In genomic region chr14:54429332-54430093, GRCm38 (mm10) we compare ENCODE assay signal across 8 mouse cellular contexts. TPM values are rescaled to one million over a fixed set of nuclear protein-coding genes. Genes with fewer than 3 reads are reported as not detected.
DNase-seq lines count a peak whose midpoint lies in the region; ATAC-seq lines count a peak whose summit lies in the region.
"Had no signal": no experiment of that assay in that cellular context is flagged by ENCODE, and none has a peak within 500 bp of the region (broad histone marks: within the 10 kb centered on the region; RNA-seq: fewer than 3 reads in every experiment).

No protein-coding gene starts in this region.

- no peak for DNase-seq in lung, postnatal 25 days (ENCODE audit: low spot score)
- DNase-seq in adrenal gland, adult 2 months = no peak
- DNase-seq in MN1 (ENCODE audit: low spot score) = no peak

- no peaks in the 10 kb centered on the region for H3K27me3 ChIP-seq in lung, embryonic 16.5 days (ENCODE audit: control insufficient read depth, insufficient read depth, low read depth, low read length)
- no peaks in the 10 kb centered on the region for H3K27me3 ChIP-seq in forebrain, embryonic 13.5 days
- no peaks in the 10 kb centered on the region for H3K27me3 ChIP-seq in limb, embryonic 12.5 days
- H3K27me3 ChIP-seq in neural tube, embryonic 14.5 days (ENCODE audit: control insufficient read depth, insufficient read depth, low read length) = 0 out of 2 replicates have a peak, but pooled peaks cover 3% of the 10 kb centered on the region

- H3K4me3 ChIP-seq in lung, embryonic 16.5 days (ENCODE audit: low read length) = no peak overlapping the region
- H3K4me3 ChIP-seq in forebrain, embryonic 13.5 days = peak overlapping the region; percentile 1; the same call in 1 of the 2 replicates
- H3K4me3 ChIP-seq in limb, embryonic 12.5 days (replicated peaks) = no peak overlapping the region
- H3K4me3 ChIP-seq in neural tube, embryonic 14.5 days (ENCODE audit: low read depth, low read length) = no peak overlapping the region

- peaks cover 52% of the 10 kb centered on the region for H3K4me1 ChIP-seq in lung, embryonic 16.5 days (replicated peaks; ENCODE audit: control insufficient read depth, insufficient read depth, low read length)
- H3K4me1 ChIP-seq in forebrain, embryonic 13.5 days = peaks cover 70% of the 10 kb centered on the region
- H3K4me1 ChIP-seq in limb, embryonic 12.5 days (replicated peaks) = peaks cover 38% of the 10 kb centered on the region
- H3K4me1 ChIP-seq in neural tube, embryonic 14.5 days (ENCODE audit: control insufficient read depth, insufficient read depth, low read length) = peaks cover 13% of the 10 kb centered on the region; the same call in 1 of the 2 replicates

- peak overlapping the region; percentile 91 for H3K9ac ChIP-seq in lung, embryonic 16.5 days (ENCODE audit: low read length)
- H3K9ac ChIP-seq in forebrain, embryonic 13.5 days = peak overlapping the region; percentile 86
- peak overlapping the region; percentile 99; the same call in 1 of the 2 replicates for H3K9ac ChIP-seq in limb, embryonic 12.5 days (replicated peaks)
- no peak overlapping the region for H3K9ac ChIP-seq in neural tube, embryonic 14.5 days (replicated peaks; ENCODE audit: low read depth, low read length)

- no peak for ATAC-seq in lung, embryonic 16.5 days (ENCODE audit: low read depth)
- no peak for ATAC-seq in forebrain, embryonic 13.5 days
- no peak for ATAC-seq in limb, embryonic 12.5 days (ENCODE audit: insufficient number of reproducible peaks, insufficient read depth, low FRiP score, low TSS enrichment, low read depth)
- ATAC-seq in neural tube, embryonic 14.5 days (ENCODE audit: low read depth) = no peak
- ATAC-seq: activated CD4-positive, CD25-positive, alpha-beta regulatory T cell, adult 4 months had no signal

- no peaks in the 10 kb centered on the region for H3K36me3 ChIP-seq in lung, embryonic 16.5 days (ENCODE audit: control insufficient read depth, insufficient read depth, low read length)
- H3K36me3 ChIP-seq in forebrain, embryonic 13.5 days (ENCODE audit: poor library complexity, severe bottlenecking) = peaks cover 14% of the 10 kb centered on the region
- H3K36me3 ChIP-seq in limb, embryonic 12.5 days = peaks cover 20% of the 10 kb centered on the region
- peaks cover 5% of the 10 kb centered on the region; the same call in 1 of the 2 replicates for H3K36me3 ChIP-seq in neural tube, embryonic 14.5 days (ENCODE audit: control insufficient read depth, insufficient read depth, low read length)

- peak overlapping the region; percentile 99 for H3K27ac ChIP-seq in lung, embryonic 16.5 days (ENCODE audit: low read length)
- H3K27ac ChIP-seq in forebrain, embryonic 13.5 days = peak overlapping the region; percentile 92
- no peak overlapping the region for H3K27ac ChIP-seq in limb, embryonic 12.5 days
- H3K27ac ChIP-seq in neural tube, embryonic 14.5 days (ENCODE audit: low read depth, low read length) = peak overlapping the region; percentile 28; the same call in 1 of the 2 replicates

- no peaks in the 10 kb centered on the region for H3K9me3 ChIP-seq in lung, embryonic 16.5 days (ENCODE audit: control insufficient read depth, low read length)
- no peaks in the 10 kb centered on the region for H3K9me3 ChIP-seq in forebrain, embryonic 13.5 days (replicated peaks)
- no peaks in the 10 kb centered on the region for H3K9me3 ChIP-seq in limb, embryonic 12.5 days
- no peaks in the 10 kb centered on the region for H3K9me3 ChIP-seq in neural tube, embryonic 14.5 days (ENCODE audit: control insufficient read depth, low read length)

- peak overlapping the region; percentile 88; the same call in 1 of the 2 replicates for H3K4me2 ChIP-seq in lung, embryonic 16.5 days (ENCODE audit: low read depth, low read length)
- H3K4me2 ChIP-seq in forebrain, embryonic 13.5 days = peak overlapping the region; percentile 74
- H3K4me2 ChIP-seq in limb, embryonic 12.5 days = peak overlapping the region; percentile 95; the same call in 1 of the 2 replicates
- peak overlapping the region; percentile 7; the same call in 1 of the 2 replicates for H3K4me2 ChIP-seq in neural tube, embryonic 14.5 days (ENCODE audit: low read depth, low read length)

- WGBS in lung, embryonic 16.5 days = 42% methylated on average over 7 of the region's 7 CpGs
- 66% methylated on average over 7 of the region's 7 CpGs for WGBS in forebrain, embryonic 13.5 days
- 57% methylated on average over 7 of the region's 7 CpGs for WGBS in limb, embryonic 12.5 days
- 62% methylated on average over 7 of the region's 7 CpGs for WGBS in neural tube, embryonic 14.5 days

RNA-seq across cellular contexts. Expression of gene Mmp14, which starts 1.9 kb away (rescaled TPM):
- 176 and 183 TPM in 2 replicates for polyA plus RNA-seq in lung, embryonic 16.5 days (2015; fragmentation: Nextera tagmentation; extraction: Ambion mirVana)
- 54.5 and 57.3 TPM in 2 replicates for polyA plus RNA-seq in forebrain, embryonic 13.5 days (2015; fragmentation: Nextera tagmentation; extraction: Ambion mirVana)
- 149 and 176 TPM in 2 replicates for polyA plus RNA-seq in limb, embryonic 12.5 days (2016; fragmentation: Nextera tagmentation; extraction: Ambion mirVana)
- 24.7 and 49.0 TPM in 2 replicates for polyA plus RNA-seq in neural tube, embryonic 14.5 days (2014; fragmentation: Nextera tagmentation; extraction: Ambion mirVana)
- total RNA-seq in adrenal gland, adult 2 months (2021) = 10 to 100 TPM; 36.2 to 39.9 TPM
- polyA plus RNA-seq in adrenal gland, adult 2 months (2012; rRNA removed) = 173 and 192 TPM in 2 replicates

RNA-seq across cellular contexts. Expression of gene Mrpl52, which starts 2.8 kb away (rescaled TPM):
- polyA plus RNA-seq in lung, embryonic 16.5 days (2015; fragmentation: Nextera tagmentation; extraction: Ambion mirVana) = 258 and 287 TPM in 2 replicates
- polyA plus RNA-seq in forebrain, embryonic 13.5 days (2015; fragmentation: Nextera tagmentation; extraction: Ambion mirVana) = 270 and 310 TPM in 2 replicates
- polyA plus RNA-seq in limb, embryonic 12.5 days (2016; fragmentation: Nextera tagmentation; extraction: Ambion mirVana) = 259 and 277 TPM in 2 replicates
- polyA plus RNA-seq in neural tube, embryonic 14.5 days (2014; fragmentation: Nextera tagmentation; extraction: Ambion mirVana) = 258 and 280 TPM in 2 replicates
- 100 to 1,000 TPM; 162 to 202 TPM for total RNA-seq in adrenal gland, adult 2 months (2021)
- polyA plus RNA-seq in adrenal gland, adult 2 months (2012; rRNA removed) = 2,091 and 3,081 TPM in 2 replicates

RNA-seq across cellular contexts. Expression of gene Slc7a7, which starts 11.9 kb away (rescaled TPM):
- 14.2 and 17.0 TPM in 2 replicates for polyA plus RNA-seq in lung, embryonic 16.5 days (2015; fragmentation: Nextera tagmentation; extraction: Ambion mirVana)
- polyA plus RNA-seq in forebrain, embryonic 13.5 days (2015; fragmentation: Nextera tagmentation; extraction: Ambion mirVana) = 5.6 and 6.1 TPM in 2 replicates
- 3.3 and 5.1 TPM in 2 replicates for polyA plus RNA-seq in limb, embryonic 12.5 days (2016; fragmentation: Nextera tagmentation; extraction: Ambion mirVana)
- polyA plus RNA-seq in neural tube, embryonic 14.5 days (2014; fragmentation: Nextera tagmentation; extraction: Ambion mirVana) = 2.6 and 7.1 TPM in 2 replicates
- 1 to 10 TPM; 2.8 to 3.9 TPM for total RNA-seq in adrenal gland, adult 2 months (2021)
- 3.7 and 4.2 TPM in 2 replicates for polyA plus RNA-seq in adrenal gland, adult 2 months (2012; rRNA removed)

RNA-seq across cellular contexts. Expression of gene Lrp10, which starts 34.4 kb away (rescaled TPM):
- polyA plus RNA-seq in lung, embryonic 16.5 days (2015; fragmentation: Nextera tagmentation; extraction: Ambion mirVana) = 61.9 and 64.2 TPM in 2 replicates
- 19.9 and 24.4 TPM in 2 replicates for polyA plus RNA-seq in forebrain, embryonic 13.5 days (2015; fragmentation: Nextera tagmentation; extraction: Ambion mirVana)
- polyA plus RNA-seq in limb, embryonic 12.5 days (2016; fragmentation: Nextera tagmentation; extraction: Ambion mirVana) = 28.3 and 28.7 TPM in 2 replicates
- polyA plus RNA-seq in neural tube, embryonic 14.5 days (2014; fragmentation: Nextera tagmentation; extraction: Ambion mirVana) = 26.0 and 35.8 TPM in 2 replicates
- 100 to 1,000 TPM; 116 to 139 TPM for total RNA-seq in adrenal gland, adult 2 months (2021)
- polyA plus RNA-seq in adrenal gland, adult 2 months (2012; rRNA removed) = 262 and 276 TPM in 2 replicates

RNA-seq across cellular contexts. Expression of gene Rem2, which starts 46.4 kb away (rescaled TPM):
- 19.6 and 22.4 TPM in 2 replicates for polyA plus RNA-seq in lung, embryonic 16.5 days (2015; fragmentation: Nextera tagmentation; extraction: Ambion mirVana)
- polyA plus RNA-seq in forebrain, embryonic 13.5 days (2015; fragmentation: Nextera tagmentation; extraction: Ambion mirVana) = 24.2 and 24.4 TPM in 2 replicates
- 4.3 and 5.0 TPM in 2 replicates for polyA plus RNA-seq in limb, embryonic 12.5 days (2016; fragmentation: Nextera tagmentation; extraction: Ambion mirVana)
- polyA plus RNA-seq in neural tube, embryonic 14.5 days (2014; fragmentation: Nextera tagmentation; extraction: Ambion mirVana) = 42.1 and 42.8 TPM in 2 replicates
- total RNA-seq in adrenal gland, adult 2 months (2021) = under 1 TPM; 0.29 to 0.45 TPM
- 0.40 and 0.49 TPM in 2 replicates for polyA plus RNA-seq in adrenal gland, adult 2 months (2012; rRNA removed)

Comparison
In these comparisons a context has a peak if more than half of its experiments do, and no peak if none do; other contexts are left out.
1. H3K4me2 ChIP-seq: peak in every context shown above with its lines; median percentile 95 in limb, embryonic 12.5 days; 88 in lung, embryonic 16.5 days; 74 in forebrain, embryonic 13.5 days; 7 in neural tube, embryonic 14.5 days.